Mouse (Mus musculus) cerebellum, adult 9-10 months (tissue): ENCODE measurements around the gene Rasgrf1.

Experiments
- DNase-seq: peaks from one replicate; pipeline ENCODE4 v3.0.0; 2022

Rasgrf1 gene

DNA sequence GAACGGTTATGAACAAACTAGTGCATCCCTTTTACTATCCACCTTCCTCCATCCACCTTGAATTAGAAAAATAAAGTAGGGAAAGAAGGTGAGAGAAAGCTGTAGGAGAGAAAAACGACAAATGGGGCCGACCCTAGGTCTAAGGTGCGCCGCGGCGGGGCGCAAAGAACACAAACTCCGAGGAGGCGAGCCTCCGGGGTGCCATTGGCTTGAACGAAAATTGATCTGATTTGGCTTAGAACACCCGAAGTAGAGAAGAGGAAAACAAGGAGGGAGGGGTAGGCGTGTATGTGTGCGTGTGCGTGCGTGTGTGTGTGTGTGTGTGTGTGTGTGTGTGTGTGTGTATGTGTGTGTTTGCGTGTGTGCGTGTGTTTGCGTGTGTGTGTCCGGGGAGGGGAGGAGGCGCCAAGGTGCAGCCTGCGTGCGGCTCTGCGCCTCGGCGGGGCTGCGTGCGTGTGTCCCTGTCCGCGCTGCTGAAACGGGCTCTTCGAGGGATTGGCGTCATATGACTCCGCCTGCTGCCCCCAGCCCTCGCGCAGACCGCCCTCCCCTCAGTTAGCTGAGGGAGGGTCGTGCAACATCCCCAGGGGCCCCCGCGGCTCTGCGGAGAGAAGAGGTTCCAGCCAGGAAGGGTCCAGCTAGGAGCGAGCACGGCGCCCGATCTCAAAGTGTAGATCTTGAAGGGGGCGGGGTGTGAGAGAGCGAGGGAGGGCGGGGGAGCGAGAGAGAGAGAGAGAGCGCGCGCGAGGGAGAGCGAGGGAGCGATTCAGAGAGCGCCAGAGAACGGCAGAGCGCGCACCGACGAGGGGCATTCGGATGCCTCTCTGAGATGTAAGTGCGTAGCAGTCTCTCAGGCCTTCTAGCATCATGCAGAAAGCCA lies at the start of gene Rasgrf1:
Rasgrf1 (plus strand) TSS at position 778 of the 880 bp plus-strand sequence.
- peak; percentile 68 for DNase-seq

DNA sequence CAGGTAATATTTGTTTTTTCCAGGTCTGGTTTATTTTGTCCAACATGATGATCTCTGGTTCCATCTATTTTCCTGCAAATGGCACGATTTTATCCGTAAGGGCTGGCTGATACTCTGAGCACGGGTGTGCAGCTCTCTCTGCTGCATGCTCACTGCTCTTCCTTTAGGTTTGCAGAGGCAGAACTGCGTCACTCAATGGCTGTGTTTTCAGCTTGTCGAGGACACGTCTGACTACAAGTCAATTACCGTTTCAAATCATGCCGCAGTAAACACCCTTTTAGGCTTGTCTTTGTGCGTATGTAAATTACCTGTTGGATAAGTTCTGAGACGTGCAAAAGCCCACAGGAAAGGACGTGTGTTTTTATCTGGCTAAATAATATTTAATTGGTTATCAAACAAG lies 49.6 kb upstream of the Rasgrf1 start:
- DNase-seq: no peak

DNA sequence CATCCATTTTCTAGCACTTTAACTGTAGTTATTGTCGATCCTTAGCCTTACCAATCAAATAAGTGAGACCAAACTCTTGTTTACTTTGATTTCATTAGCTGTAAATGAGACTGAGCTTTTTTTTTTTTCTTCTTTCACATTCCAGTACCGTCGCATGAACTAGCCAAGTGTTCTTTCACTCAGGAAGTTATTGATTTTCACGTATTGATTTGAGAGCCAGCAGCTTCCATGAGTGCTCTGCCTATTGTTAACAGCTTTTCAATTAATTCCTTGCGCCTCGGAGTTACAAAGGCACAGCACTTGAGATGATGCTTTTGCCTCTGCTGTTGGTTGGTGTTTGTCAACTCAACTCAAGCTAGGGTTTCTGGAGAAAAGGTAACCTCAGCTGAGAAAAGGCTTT lies 49.1 kb upstream of the Rasgrf1 start:
- no peak for DNase-seq

DNA sequence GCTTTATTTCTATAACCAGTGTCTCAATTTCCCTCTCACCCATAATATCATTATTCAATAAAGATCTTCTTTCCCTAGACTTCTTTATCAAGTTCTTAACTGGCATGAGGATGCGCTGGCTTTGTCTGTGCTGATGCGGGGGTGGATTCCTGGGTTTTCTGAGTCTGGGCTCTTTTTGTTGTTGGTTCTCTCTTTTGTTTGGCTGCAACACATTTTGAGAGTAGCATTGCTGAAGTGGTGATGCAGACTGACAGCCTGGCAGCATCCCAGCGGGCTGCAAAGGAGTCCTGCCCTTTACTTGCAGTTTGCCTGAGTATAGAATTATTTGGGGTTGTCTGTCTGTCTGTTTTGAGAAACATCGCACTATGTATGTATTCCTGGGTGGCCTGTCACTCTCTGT lies 42.6 kb upstream of the Rasgrf1 start:
- DNase-seq: no peak

DNA sequence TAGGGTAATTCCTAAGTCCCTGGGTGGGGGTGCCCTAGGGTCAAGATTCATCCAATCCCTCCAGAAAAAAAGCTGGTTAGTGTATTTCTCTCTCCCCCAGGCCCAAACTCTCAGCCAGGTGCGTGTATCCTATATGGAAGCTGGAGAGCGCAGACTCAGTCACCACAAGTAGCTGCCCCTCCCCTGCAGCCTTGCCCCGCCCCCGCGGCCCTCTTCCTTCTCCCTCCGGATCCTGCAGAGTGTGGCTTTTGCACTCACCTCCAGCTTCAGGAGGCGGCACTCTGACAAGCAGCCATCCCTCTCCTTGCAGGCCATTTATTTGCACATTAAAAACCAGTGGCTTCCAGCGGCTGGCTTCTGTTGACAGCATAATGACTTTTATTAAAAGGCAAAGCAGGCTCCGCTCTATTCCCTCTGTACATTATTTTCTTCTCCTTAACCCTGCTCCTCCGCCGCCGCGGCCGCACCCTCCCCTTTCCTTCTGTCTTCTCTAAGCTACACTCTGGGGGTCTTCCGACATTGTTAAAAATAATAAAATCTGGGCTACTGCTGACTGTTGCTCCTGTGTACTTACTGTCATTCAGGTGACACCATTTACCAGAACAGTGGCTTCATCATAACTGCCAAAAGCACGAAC lies 41.5 kb upstream of the Rasgrf1 start:
- DNase-seq: no peak

DNA sequence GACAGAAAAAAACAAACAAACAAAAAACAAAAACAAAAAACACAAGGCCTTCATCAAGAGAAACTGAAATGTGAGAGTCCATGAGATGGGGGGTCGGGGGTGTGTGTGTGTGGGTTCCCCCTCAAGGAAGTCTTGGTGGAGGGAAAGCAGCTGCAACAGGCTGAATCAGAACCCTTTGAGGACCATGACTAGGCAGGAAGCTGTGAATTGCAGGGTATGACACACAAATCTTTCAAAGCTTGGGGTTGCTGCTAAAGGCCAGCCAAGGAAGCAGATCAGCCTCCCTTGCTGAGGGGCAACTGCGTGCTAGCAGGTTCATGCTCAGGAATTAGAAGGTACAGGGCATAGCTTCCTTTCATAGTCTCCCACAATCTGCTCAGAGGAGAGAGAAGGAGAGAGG lies 40.1 kb upstream of the Rasgrf1 start:
- no peak for DNase-seq

DNA sequence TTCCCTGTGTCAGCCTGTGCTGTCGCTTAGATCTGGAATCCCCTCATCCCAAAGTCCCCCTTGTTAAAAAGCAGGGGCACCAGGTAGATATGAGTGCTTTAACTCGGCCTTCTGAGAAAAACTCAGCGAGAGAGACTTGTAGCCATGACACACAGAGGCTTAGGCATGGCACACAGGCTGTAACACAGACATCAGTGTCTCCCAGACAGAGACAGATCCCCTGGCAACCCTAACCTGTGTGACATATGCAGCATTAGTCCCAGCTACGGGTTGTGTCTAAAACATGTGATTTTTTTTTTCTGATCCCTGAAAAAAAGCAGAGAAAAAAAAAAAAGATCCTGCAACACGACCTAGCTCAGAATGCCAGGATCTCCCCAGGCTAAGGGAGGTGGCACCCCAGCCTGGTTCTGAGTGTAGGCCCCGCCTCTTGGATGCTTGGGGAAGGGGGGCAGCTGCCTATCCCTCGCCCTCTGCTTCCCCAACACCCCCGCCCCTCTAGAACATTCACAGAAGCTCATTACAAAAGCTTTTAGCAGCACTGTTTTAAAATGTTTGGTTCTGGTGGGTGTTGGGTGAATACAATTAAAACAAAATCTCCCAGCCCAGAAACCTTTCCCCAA lies 39.1 kb upstream of the Rasgrf1 start:
- DNase-seq: no peak

DNA sequence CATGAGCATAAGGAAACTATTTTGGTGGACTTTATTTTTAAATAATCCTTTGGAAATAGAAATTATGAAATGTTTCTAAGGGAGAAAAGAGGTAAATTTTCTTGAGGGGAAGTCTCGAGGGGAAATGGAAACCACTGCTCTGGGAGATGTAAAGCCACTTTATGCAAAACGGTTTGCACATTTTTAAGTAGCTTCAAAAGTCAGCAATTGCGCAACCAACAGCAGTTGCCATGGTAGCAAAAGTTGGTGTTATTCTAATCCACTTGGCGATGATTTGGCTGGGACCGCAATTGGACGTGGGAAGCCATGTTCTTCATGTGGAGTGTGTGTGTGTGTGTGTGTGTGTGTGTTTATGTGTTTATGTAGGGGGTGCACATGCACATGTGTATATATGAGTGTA lies 37.6 kb upstream of the Rasgrf1 start:
- no peak for DNase-seq

DNA sequence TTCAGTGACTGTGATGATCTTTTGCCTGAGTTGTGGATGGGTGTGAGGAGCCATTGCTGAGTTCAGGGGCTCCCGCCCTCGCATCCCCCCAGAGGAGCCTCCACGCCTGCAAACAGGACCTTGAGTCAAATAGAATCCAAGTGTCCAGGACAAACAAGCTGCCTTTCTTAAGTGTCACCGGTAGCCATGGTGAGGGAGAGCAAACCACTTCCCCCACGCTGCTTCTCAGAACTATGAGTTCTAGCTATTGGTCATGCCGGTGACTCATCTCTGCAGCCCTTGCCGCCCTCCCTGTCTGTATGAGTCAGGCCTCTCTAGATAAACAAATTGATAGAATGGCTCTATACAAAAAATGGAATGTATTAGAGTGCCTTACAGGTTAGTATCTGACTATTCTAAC lies 35.3 kb upstream of the Rasgrf1 start:
- DNase-seq: no peak

DNA sequence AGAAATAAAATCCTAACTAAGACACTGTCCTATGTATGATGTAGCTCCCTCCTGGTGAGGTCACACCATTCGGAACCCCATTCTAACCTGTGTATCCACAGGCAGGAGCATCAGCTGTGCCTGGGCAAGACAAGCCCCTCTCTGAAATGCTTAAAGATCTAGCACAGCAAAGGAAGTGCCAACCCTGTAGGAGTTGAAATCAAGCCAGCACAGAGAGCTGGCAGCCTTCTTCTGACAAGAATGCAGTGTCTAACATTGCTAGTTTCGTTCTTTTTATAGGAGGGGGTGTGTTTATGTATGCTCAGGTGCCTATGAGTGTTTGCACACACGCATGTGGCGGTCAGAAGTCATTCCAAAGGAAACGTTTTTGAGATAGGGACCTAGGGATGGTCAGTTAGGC lies 34.2 kb upstream of the Rasgrf1 start:
- no peak for DNase-seq

DNA sequence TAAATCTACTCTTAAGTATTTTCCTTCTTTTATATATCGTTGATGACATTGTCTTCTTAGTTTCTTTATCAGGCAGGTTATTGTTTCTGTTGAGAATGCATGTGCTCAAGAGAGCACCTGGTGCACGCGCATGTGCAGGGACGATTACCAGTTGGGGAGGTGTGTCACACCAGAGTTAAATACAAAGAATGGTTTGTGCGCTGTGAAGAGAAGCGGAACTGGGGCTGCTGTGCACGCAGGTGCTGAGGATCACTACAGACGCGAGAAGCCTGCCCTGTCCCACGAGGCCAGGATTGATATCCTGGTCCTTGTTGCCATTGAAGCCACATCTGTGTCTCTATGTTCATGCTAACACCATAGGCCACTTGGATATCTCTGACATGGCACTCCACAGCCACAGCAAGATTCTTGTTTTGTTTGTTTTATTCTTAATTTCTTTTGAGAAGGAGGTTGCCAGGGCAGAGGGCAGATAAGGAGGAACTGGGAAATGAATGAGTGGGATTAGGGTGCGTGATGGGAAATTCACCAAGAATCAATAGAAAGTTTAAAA lies 31.2 kb upstream of the Rasgrf1 start:
- no peak for DNase-seq

DNA sequence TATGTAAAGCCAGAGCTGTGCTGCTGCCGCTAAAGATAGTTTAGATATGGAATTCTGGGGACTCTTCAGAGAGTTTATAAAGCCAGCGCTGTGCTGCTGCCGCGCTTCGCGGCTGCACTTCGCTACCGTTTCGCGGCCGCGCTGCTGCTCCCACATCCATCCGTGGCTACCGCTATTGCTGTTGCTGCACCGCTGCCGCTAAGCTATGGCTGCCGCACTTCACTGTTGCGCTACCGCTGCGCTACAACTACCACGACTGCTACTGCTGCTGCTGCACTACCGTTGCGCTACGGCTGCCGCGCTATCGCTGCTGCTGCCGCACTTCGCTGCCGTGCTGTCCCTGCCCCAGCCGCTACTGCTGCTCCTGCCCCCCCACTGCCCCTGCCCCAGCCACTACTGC lies 30.1 kb upstream of the Rasgrf1 start:
- no peak for DNase-seq

DNA sequence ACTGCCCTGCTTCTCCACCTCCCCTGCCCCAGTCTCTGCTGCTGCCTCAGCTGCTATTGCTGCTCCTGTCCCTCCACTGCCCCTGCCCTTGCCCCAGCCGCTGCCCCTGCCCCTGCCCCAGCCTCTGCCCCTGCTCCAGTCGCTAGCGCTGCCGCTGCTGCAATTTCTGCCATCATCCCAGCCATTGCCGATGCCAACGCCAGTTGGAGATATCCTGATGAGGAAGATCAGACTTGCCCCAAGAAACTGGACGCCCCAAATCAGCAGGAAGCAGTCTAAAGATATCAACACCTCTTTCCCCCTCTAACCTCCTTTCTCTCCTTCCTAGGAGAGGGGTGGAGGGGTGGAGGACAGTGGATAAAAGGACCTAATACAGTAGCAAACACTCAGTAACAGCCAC lies 28.2 kb upstream of the Rasgrf1 start:
- DNase-seq: no peak

DNA sequence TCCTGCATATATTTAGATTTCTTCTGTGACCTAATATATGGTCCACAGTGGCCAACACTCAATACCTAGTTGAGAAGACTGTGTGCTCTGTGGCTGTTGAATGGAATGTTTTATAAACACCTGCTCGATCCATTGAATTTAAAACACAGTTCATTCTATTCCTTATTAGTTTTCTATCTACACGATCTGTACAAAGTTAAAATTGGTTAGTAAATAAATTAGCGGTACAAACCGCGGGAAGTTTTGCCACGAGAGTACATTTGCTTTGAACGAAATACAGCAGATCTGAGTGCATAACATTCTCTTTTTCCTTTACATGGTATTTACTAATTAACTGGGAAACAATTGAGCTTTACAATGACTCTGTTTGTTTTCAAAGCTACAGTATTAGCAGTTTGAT lies 27.1 kb upstream of the Rasgrf1 start:
- DNase-seq: no peak

DNA sequence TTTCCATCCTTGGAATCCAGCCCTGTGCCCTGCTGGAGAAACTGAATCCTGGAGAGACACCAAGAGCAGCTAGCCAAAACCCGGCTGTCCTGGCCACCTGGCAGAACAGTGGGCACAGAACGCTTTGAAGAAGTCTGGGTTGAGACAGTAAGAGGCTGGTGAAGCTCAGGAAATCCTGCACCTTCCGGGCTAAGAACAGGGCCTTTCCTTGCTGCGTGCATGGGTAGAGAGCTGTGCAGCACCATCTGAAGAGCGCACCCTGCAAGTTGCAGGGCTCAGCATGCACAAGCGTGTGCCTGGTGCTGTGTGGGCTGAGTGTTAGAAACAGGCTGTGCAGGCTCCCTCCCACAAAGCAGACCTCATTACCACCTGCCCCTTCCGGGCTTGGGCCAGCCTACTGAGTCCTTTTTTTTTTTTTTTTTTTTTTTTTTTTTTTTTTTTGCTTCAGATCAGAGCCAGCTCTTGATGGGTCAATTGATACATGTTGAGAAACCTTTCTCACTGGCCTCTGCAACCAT lies 23.9 kb upstream of the Rasgrf1 start:
- DNase-seq: peak; percentile 84

DNA sequence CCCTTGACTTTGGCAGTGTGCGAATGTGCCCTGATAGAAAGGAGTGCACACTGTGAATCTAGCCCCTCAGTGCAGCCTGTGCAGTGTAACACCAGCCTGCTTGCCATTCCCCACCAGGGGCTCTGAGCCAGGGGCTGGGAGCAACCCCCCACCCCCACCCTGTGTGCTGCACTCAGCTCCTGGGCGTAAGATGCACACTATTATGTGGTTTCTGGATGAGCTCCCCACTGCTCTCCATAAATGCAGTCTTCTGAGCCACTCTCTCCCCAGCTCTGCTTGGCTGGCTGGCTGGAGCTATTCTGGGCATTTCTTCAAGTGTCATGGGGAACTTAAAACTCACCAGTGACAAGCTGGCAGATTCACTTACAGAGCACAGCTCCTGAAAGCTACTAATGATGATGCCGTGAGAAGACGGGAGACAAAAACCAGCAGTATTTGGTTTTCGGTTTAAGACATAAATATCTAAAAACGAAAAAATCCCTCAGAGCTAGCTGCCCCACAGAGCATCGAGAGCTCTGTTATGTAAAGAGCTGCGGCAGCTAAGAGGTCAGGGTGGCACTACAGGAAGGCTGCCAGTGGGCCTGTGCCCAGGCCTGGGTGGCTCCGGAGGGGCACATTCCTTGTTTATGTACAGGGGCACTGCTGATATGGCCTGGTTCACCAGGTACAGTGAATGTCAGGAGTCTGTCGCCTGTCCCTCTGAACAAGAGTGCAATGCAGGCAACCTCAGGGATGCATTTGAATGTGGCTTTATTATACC lies 18.0 kb upstream of the Rasgrf1 start:
- no peak for DNase-seq

DNA sequence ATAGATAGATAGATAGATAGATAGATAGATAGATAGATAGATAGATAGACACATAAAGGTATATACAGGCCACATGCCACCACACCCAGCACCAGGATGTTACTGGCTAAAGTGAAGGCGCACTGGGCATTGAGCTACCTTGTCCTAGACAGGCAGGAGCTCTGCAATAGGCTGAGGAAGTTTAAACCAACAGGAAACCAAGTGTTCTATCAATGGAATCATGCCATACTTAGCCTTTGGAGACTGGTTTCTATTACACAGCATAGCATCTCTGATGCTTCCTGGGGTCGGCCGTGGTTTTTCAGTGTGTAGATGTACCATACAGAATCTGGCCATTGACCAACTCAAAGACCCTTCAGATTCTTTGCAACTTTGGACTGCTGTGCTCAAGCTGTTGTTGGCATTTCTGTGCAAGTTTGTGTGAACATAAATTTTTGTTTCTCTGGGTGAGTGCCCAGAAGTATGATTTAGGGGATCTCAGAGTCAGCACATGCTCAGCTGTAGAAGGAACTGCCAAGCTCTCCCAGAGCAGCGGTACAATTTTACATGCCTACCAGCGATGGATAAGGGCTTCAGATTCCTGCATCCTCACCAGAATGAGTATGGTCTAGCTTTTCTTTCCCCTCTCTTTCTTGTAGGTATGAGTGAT lies 17.0 kb upstream of the Rasgrf1 start:
- no peak for DNase-seq

DNA sequence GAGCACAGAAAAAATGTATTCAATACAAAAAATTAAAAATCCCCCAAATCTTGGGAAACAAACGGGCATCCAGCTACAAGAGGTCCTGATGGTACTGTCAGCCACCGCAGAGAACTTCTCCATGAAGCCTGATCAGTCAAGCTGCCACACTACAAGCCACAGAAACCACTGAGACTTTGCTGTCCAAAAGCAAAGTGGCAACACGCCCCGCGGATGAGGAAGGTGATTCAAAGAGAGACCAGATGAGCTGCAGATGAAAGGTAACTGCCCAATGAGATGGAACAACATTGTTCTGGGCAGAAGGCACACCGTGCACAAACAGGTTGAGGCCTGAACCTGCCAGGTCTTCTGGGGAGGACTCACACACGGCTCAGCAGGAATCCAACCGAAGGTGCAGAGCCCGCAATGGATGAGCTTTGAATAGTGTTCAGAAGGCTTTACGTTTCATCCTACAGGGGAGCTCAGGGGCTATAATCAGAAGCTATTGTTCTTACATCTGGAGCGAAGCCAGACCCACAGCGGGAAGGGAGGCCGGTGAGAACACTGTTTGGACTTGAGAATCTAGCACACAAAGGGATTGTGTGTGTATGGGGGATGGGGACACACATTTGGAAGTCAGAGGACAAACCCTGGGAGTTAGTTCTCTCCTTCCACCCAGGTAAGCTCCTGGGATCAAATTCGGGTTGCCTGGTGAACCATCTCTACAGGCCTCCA lies 9.4 kb upstream of the Rasgrf1 start:
- no peak for DNase-seq

DNA sequence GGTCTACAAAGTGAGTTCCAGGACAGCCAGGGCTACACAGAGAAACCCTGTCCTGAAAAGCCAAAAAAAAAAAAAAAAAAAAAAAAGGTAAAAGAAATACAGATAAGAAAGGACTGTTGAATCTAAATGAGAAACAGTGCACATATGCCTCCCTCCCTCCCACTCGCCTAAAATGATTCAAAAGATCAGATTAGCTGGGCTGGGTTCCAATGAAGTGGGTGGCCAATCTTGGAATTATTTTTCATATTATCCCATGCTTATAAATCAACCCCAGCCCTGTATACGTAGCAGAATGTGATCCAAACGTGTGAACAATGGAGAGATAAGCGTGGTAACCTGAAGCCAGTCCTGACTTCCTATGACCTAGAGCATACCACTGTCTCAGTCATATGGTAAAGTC lies 8.5 kb upstream of the Rasgrf1 start:
- DNase-seq: no peak

DNA sequence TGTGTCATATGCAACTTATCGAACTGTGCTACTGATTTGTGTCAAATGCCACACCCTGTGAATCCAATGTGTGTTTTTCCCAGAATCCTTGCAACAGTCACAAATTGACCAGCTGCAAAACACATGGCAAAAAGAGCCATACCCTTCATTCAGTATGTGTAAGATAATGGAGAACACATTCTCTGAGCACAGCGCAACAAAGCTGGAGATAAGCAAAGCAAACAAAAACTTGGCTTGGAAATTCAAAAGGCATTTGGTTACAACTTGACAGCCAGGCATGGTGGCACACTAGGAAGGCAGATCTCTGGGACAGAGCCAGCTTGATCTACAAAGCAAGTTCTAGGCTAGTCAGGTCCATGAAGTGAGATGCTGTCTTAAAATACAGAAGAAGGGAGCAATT lies 6.9 kb upstream of the Rasgrf1 start:
- no peak for DNase-seq

DNA sequence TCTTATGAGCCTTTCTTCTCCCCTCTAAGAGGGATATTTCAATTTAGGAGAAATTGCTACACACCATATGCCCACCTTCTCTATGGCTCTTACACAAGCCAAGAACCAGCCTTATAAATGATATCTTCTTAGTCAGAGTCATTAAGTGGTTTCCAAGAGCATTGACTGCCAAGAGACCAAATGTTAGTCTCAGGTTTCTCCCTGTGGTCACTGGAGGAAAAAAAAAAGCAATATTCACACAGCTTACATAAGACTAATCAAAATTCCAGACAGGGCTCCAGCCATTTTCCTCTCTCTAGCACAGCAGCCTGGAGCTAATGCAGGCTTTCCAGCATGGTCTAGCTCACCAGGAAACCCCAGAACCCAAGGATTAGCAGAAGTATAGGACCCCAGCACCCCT lies 3.1 kb upstream of the Rasgrf1 start:
- DNase-seq: no peak

DNA sequence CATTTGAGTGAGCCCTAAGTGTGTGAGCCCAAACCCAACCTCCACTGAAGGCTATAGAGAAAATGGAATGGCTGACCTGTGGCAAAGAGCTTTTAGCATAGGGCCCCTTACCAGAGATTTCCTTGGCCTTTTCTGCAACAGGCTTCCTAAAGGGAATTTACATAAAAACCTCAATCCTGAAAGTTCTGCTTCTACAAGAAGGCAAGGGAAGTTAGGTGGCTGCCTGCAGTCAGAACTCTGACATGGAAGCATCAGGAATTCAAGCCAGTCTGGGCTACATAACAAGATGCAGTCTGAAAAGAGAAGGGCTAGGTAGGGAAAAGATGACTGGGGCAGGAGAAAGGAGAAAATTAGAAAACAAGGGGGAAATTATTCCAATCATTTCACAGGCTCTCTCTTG lies 1.8 kb upstream of the Rasgrf1 start:
- DNase-seq: no peak
